In the genomic region with DNA sequence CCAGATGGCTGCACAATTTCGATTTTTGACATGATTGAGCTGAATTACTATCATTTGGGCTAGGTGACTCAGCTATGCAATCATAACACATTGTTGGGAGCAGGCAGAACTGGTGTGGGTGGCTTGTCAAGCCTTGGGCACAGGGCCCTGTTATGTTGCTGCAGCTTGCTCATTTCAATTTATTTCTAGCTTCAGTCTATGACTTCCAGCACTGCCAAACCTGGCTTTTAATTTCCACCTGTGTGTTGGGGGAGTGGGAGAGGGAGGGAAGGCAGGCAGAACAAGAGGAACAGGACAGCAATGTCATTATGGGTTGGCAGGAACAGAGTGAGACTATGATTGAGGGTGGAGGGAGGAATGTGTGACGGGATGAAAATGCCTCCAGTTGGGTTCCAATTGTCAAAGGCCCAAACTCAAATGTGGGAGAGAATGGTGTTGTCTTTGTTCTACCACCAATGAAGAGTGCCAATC, we compare ENCODE assay signal across 10 mouse cellular contexts.
A peak's percentile ranks its signal among the peaks of the same experiment; 100 is the strongest.
DNase-seq lines count a peak whose midpoint lies in the region.
"Had no signal": no experiment of that assay in that cellular context is flagged by ENCODE, and none has a peak within 500 bp of the region (broad histone marks: within the 10 kb centered on the region; RNA-seq: fewer than 3 reads in every experiment).

No protein-coding gene starts in this region.

- DNase-seq in right cerebral cortex, adult 18-20 months: peak; percentile 81
- DNase-seq in right cerebral cortex, postnatal 4 days: no peak
- DNase-seq in frontal cortex, postnatal 14 days (ENCODE audit: low spot score in 2 of 2): peak; percentile 17 to 46
- peak; percentile 34 to 35 for DNase-seq in layer of hippocampus, postnatal 25 days (ENCODE audit: extremely low spot score in 1 of 2, low spot score in 1 of 2)
- DNase-seq in right cerebral cortex, postnatal 25 days: peak; percentile 72
- no peak for DNase-seq in gastrocnemius, postnatal 10 days
- DNase-seq in embryo, embryonic 9.5 days (ENCODE audit: extremely low spot score): no peak
- no peak for DNase-seq in kidney, adult 9 months
- DNase-seq: lung, postnatal 4 days; thymus, postnatal 14 days had no signal

Comparison
In these comparisons a context has a peak if more than half of its experiments do, and no peak if none do; other contexts are left out.
1. DNase-seq: peak in right cerebral cortex, adult 18-20 months (single experiment), frontal cortex, postnatal 14 days (2 of 2), layer of hippocampus, postnatal 25 days (2 of 2) and right cerebral cortex, postnatal 25 days (single experiment); none in right cerebral cortex, postnatal 4 days (single experiment), gastrocnemius, postnatal 10 days (single experiment), embryo, embryonic 9.5 days (single experiment) and kidney, adult 9 months (single experiment).